12 mouse cellular contexts compared by ENCODE assay signal in genomic region chr10:20776640-20777413, GRCm38 (mm10). TPM values are rescaled to one million over a fixed set of nuclear protein-coding genes. Genes with fewer than 3 reads are reported as not detected.
A peak's percentile ranks its signal among the peaks of the same experiment; 100 is the strongest.
DNase-seq lines count a peak whose midpoint lies in the region; ATAC-seq and TF ChIP-seq lines count a peak whose summit lies in the region.
"Had no signal": no experiment of that assay in that cellular context is flagged by ENCODE, and none has a peak within 500 bp of the region (broad histone marks: within the 10 kb centered on the region; RNA-seq: fewer than 3 reads in every experiment).

No protein-coding gene starts in this region.

- H3K9me3 ChIP-seq in forebrain, embryonic 14.5 days (replicated peaks; ENCODE audit: control insufficient read depth, low read length) = no peaks in the 10 kb centered on the region
- no peaks in the 10 kb centered on the region for H3K9me3 ChIP-seq in forebrain, embryonic 10.5 days
- H3K9me3 ChIP-seq in liver, embryonic 12.5 days (replicated peaks) = no peaks in the 10 kb centered on the region
- no peaks in the 10 kb centered on the region for H3K9me3 ChIP-seq in forebrain, postnatal 0 days (ENCODE audit: low read length)
- H3K9me3 ChIP-seq: embryonic facial prominence, embryonic 13.5 days; stomach, embryonic 15.5 days had no signal

- no peaks in the 10 kb centered on the region for H3K79me2 ChIP-seq in liver, adult 2 months (ENCODE audit: control insufficient read depth, insufficient read depth, low read length)

- no peak overlapping the region for H3K9ac ChIP-seq in forebrain, embryonic 14.5 days (ENCODE audit: low read length)
- no peak overlapping the region for H3K9ac ChIP-seq in liver, adult 2 months (ENCODE audit: low read depth, low read length)
- H3K9ac ChIP-seq in liver, embryonic 12.5 days = no peak overlapping the region
- H3K9ac ChIP-seq in forebrain, postnatal 0 days = no peak overlapping the region
- H3K9ac ChIP-seq: embryonic facial prominence, embryonic 13.5 days; stomach, embryonic 15.5 days had no signal

- TF ChIP-seq POLR2A in liver, adult 2 months (IDR thresholded peaks at IDR 0.05; ENCODE audit: extremely low read depth, insufficient read depth, low read length) = no peak

- WGBS in forebrain, embryonic 14.5 days = 61% methylated on average over 11 of the region's 11 CpGs
- WGBS in forebrain, embryonic 10.5 days = 93% methylated on average over 11 of the region's 11 CpGs
- WGBS in liver, adult 2 months = 34% methylated on average over 11 of the region's 11 CpGs
- WGBS in liver, embryonic 12.5 days (ENCODE audit: insufficient replicate concordance) = 72% methylated on average over 11 of the region's 11 CpGs
- WGBS in forebrain, postnatal 0 days = 55% methylated on average over 11 of the region's 11 CpGs

- ATAC-seq in forebrain, embryonic 14.5 days = no peak
- no peak for ATAC-seq in liver, embryonic 12.5 days
- no peak for ATAC-seq in forebrain, postnatal 0 days
- ATAC-seq in frontal cortex, adult (ENCODE audit: low TSS enrichment) = no peak

- no peak overlapping the region for H3K4me2 ChIP-seq in forebrain, embryonic 14.5 days (ENCODE audit: low read length)
- H3K4me2 ChIP-seq in liver, embryonic 12.5 days = no peak overlapping the region
- H3K4me2 ChIP-seq in forebrain, postnatal 0 days (ENCODE audit: low read depth) = no peak overlapping the region
- H3K4me2 ChIP-seq: embryonic facial prominence, embryonic 13.5 days; stomach, embryonic 15.5 days had no signal

- no peaks in the 10 kb centered on the region for H3K4me1 ChIP-seq in forebrain, embryonic 14.5 days (ENCODE audit: control insufficient read depth, insufficient read depth, low read length)
- H3K4me1 ChIP-seq in forebrain, embryonic 10.5 days = no peaks in the 10 kb centered on the region
- peaks cover 10% of the 10 kb centered on the region for H3K4me1 ChIP-seq in liver, adult 2 months (ENCODE audit: control insufficient read depth, insufficient read depth, low read length)
- H3K4me1 ChIP-seq in liver, embryonic 12.5 days = no peaks in the 10 kb centered on the region; the same call in 1 of the 2 replicates
- no peaks in the 10 kb centered on the region for H3K4me1 ChIP-seq in forebrain, postnatal 0 days (ENCODE audit: insufficient read depth)
- H3K4me1 ChIP-seq: embryonic facial prominence, embryonic 13.5 days; stomach, embryonic 15.5 days had no signal

- H3K4me3 ChIP-seq in forebrain, embryonic 14.5 days (ENCODE audit: low read depth, low read length) = no peak overlapping the region
- H3K4me3 ChIP-seq in forebrain, embryonic 10.5 days = no peak overlapping the region
- H3K4me3 ChIP-seq in liver, adult 2 months (ENCODE audit: insufficient read depth, low read depth, low read length) = no peak overlapping the region; the same call in 1 of the 2 replicates
- no peak overlapping the region for H3K4me3 ChIP-seq in liver, embryonic 12.5 days
- no peak overlapping the region for H3K4me3 ChIP-seq in forebrain, postnatal 0 days (ENCODE audit: low read depth, low read length)
- H3K4me3 ChIP-seq: embryonic facial prominence, embryonic 13.5 days; stomach, embryonic 15.5 days had no signal

- DNase-seq in forebrain, embryonic 14.5 days (ENCODE audit: low spot score) = peak; percentile 62
- no peak for DNase-seq in forebrain, embryonic 10.5 days (ENCODE audit: extremely low spot score, low spot score)
- DNase-seq in liver, adult 2 months (ENCODE audit: extremely low read depth, low read depth, low spot score) = peak; percentile 94
- peak; percentile 19 for DNase-seq in forebrain, postnatal 0 days
- peak; percentile 4 for DNase-seq in naive thymus-derived CD4-positive, alpha-beta T cell, adult 2 months (ENCODE audit: low read depth)
- no peak for DNase-seq in thymus, postnatal 14 days
- DNase-seq: layer of hippocampus, adult 9-11 months had no signal

- H3K36me3 ChIP-seq in forebrain, embryonic 14.5 days (ENCODE audit: control insufficient read depth, insufficient read depth, low read length) = no peaks in the 10 kb centered on the region
- no peaks in the 10 kb centered on the region for H3K36me3 ChIP-seq in forebrain, embryonic 10.5 days (replicated peaks)
- no peaks in the 10 kb centered on the region for H3K36me3 ChIP-seq in liver, adult 2 months (ENCODE audit: control insufficient read depth, insufficient read depth, low read length)
- no peaks in the 10 kb centered on the region for H3K36me3 ChIP-seq in liver, embryonic 12.5 days
- no peaks in the 10 kb centered on the region for H3K36me3 ChIP-seq in forebrain, postnatal 0 days (ENCODE audit: insufficient read depth)
- H3K36me3 ChIP-seq: embryonic facial prominence, embryonic 13.5 days; stomach, embryonic 15.5 days had no signal

- no peaks in the 10 kb centered on the region for H3K27me3 ChIP-seq in forebrain, embryonic 14.5 days (replicated peaks; ENCODE audit: control insufficient read depth, insufficient read depth, low read length)
- no peaks in the 10 kb centered on the region for H3K27me3 ChIP-seq in forebrain, embryonic 10.5 days (ENCODE audit: poor library complexity, severe bottlenecking)
- H3K27me3 ChIP-seq in liver, adult 2 months (ENCODE audit: control insufficient read depth, insufficient read depth, low read length) = no peaks in the 10 kb centered on the region
- H3K27me3 ChIP-seq in liver, embryonic 12.5 days (replicated peaks) = no peaks in the 10 kb centered on the region
- no peaks in the 10 kb centered on the region for H3K27me3 ChIP-seq in forebrain, postnatal 0 days (ENCODE audit: insufficient read depth, low read length)
- H3K27me3 ChIP-seq: embryonic facial prominence, embryonic 13.5 days; stomach, embryonic 15.5 days had no signal

- H3K27ac ChIP-seq in forebrain, embryonic 14.5 days (ENCODE audit: low read depth, low read length) = no peak overlapping the region
- no peak overlapping the region for H3K27ac ChIP-seq in forebrain, embryonic 10.5 days
- peak overlapping the region; percentile 99 for H3K27ac ChIP-seq in liver, adult 2 months (replicated peaks; ENCODE audit: insufficient read depth, low read depth, low read length)
- no peak overlapping the region for H3K27ac ChIP-seq in liver, embryonic 12.5 days
- no peak overlapping the region for H3K27ac ChIP-seq in forebrain, postnatal 0 days (ENCODE audit: low read depth, low read length)
- H3K27ac ChIP-seq: embryonic facial prominence, embryonic 13.5 days; macrophage; stomach, embryonic 15.5 days had no signal

- TF ChIP-seq CTCF in liver, adult 2 months (IDR thresholded peaks at IDR 0.05; ENCODE audit: low read depth, low read length) = no peak
- no peak for TF ChIP-seq CTCF in forebrain, postnatal 0 days (IDR thresholded peaks at IDR 0.05; ENCODE audit: low read depth)

RNA-seq across cellular contexts. Expression of gene Pde7b, which starts 51.9 kb away (rescaled TPM):
- polyA plus RNA-seq in forebrain, embryonic 14.5 days (2014; fragmentation: Nextera tagmentation; extraction: Ambion mirVana) = 1.3 and 2.3 TPM in 2 replicates
- polyA plus RNA-seq in forebrain, embryonic 10.5 days (2016; fragmentation: Nextera tagmentation; extraction: Ambion mirVana) = 0.89 and 1.2 TPM in 2 replicates
- 7.9 and 8.8 TPM in 2 replicates for total RNA-seq in liver, adult 2 months (2014; rRNA removed)
- 3.1 and 3.2 TPM in 2 replicates for polyA plus RNA-seq in liver, adult 2 months (2012; rRNA removed)
- 0.29 and 0.42 TPM in 2 replicates for polyA plus RNA-seq in liver, embryonic 12.5 days (2016; fragmentation: Nextera tagmentation; extraction: Ambion mirVana)
- 8.7 and 9.4 TPM in 2 replicates for total RNA-seq in forebrain, postnatal 0 days (2014; rRNA removed)
- 0.88 and 2.4 TPM in 2 replicates for polyA plus RNA-seq in forebrain, postnatal 0 days (2015; fragmentation: Nextera tagmentation; extraction: Ambion mirVana)

Comparison
In these comparisons a context has a peak if more than half of its experiments do, and no peak if none do; other contexts are left out.
1. DNase-seq: peak in forebrain, embryonic 14.5 days (single experiment), liver, adult 2 months (single experiment), forebrain, postnatal 0 days (single experiment) and naive thymus-derived CD4-positive, alpha-beta T cell, adult 2 months (single experiment); none in forebrain, embryonic 10.5 days (single experiment) and thymus, postnatal 14 days (single experiment).